Mouse (Mus musculus): ENCODE data around the gene Il16. TPM values are rescaled to one million over a fixed set of nuclear protein-coding genes. Genes with fewer than 3 reads are reported as not detected.

Gene Il16
- polyA plus RNA-seq, 1 experiment, result 0.03 TPM

- no peak for TF ChIP-seq TAL1 (IDR thresholded peaks at IDR 0.05; ENCODE audit: low read length)
- TF ChIP-seq GATA1 (IDR thresholded peaks at IDR 0.05; ENCODE audit: low read length), result no peak
- H3K27me3 ChIP-seq (ENCODE audit: control insufficient read depth), result no peaks in the 10 kb centered on the region
- H3K4me3 ChIP-seq (replicated peaks), result no peak overlapping the region
- no peaks in the 10 kb centered on the region for H3K4me1 ChIP-seq (ENCODE audit: control insufficient read depth)
- H3K36me3 ChIP-seq (ENCODE audit: control insufficient read depth), result no peaks in the 10 kb centered on the region
- H3K9me3 ChIP-seq (ENCODE audit: control insufficient read depth, low read length), result peaks cover 5% of the 10 kb centered on the region; the same call in 1 of the 2 replicates
Observed at GRCm38 (mm10) chr7:83738623-83739462, 6.7 kb downstream of the Il16 start.

DNA sequence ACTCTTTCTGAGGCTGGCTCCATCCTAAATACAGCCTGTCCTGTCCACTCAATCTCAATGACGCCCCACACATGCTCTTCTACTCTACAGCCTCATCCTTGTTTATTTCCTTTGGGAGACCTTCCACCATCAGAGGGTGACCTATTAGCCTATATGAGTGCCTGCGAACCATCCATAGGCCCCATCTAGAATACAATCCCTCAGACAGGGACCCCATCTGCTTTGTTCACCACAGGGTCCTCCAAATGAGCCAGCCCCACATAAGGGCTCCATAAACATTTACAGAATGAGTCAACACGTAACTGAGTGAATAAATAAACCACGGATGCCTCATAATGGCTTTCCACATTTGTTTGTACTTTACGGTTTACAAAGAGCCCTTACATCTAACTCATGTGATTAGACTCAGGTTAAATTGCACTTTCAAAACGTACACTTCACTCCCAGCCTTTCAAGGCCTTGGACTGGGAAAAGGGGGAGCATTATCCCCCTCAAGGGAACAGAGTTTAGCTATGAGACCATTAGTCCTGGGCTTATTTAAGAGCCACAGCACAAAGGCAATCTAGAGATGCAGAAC is 7.5 kb downstream of the Il16 start:
- Histone ChIP-seq H3K4me3 (replicated peaks) (no peak overlapping the region), H3K9me3 (ENCODE audit: control insufficient read depth, low read length) (peaks cover 5% of the 10 kb centered on the region; the same call in 1 of the 2 replicates)

GRCm38 (mm10) chr7:83736341-83737115 is 9.0 kb downstream of the Il16 start:
- TF ChIP-seq TAL1 (IDR thresholded peaks at IDR 0.05; ENCODE audit: low read length), result no peak
- TF ChIP-seq GATA1 (IDR thresholded peaks at IDR 0.05; ENCODE audit: low read length), result no peak
- no peaks in the 10 kb centered on the region for H3K4me1 ChIP-seq (ENCODE audit: control insufficient read depth)

More for the DNA sequence above, 7.5 kb downstream of the Il16 start:
- Histone ChIP-seq H3K4me1 (ENCODE audit: control insufficient read depth) (no peaks in the 10 kb centered on the region), H3K36me3 (ENCODE audit: control insufficient read depth) (no peaks in the 10 kb centered on the region), H3K27me3 (ENCODE audit: control insufficient read depth) (no peaks in the 10 kb centered on the region)
- no peak for TF ChIP-seq GATA1 (IDR thresholded peaks at IDR 0.05; ENCODE audit: low read length)
- no peak for TF ChIP-seq TAL1 (IDR thresholded peaks at IDR 0.05; ENCODE audit: low read length)

DNA sequence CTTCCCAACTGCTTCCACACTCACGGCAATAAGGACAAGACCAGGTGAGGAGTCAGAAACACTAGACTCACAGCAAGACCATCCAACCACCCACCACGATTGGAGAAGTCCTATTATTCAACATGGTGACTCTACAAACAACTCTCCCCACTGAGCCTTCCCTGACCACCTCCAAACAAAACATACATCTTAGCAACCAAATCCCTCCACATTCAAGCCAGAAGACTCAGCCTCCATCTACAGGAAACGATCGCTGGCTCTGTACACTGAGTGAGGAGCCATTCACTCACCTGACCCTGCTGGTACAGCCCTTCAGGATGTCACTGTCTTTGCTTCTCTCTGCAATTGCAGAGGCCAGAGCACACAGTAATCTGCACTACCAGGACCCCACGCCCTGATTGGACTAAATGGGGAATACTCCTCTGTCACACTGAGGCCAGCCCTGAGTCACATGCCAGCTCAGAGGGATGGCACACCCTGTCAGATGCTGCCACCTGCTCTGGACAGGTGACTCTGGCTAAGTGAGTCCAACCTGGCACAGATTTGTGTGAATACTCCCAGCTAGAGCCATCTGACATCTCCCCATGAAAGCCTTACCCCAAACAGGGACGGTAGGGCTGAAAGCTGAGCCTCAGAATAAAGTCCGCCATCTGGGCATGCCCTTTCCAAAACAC is 10.3 kb downstream of the Il16 start:
- H3K27me3 ChIP-seq (ENCODE audit: control insufficient read depth), result no peaks in the 10 kb centered on the region
- H3K36me3 ChIP-seq (ENCODE audit: control insufficient read depth), result no peaks in the 10 kb centered on the region
- peaks cover 5% of the 10 kb centered on the region; the same call in 1 of the 2 replicates for H3K9me3 ChIP-seq (ENCODE audit: control insufficient read depth, low read length)
- TF ChIP-seq TAL1 (IDR thresholded peaks at IDR 0.05; ENCODE audit: low read length) (no peak), GATA1 (IDR thresholded peaks at IDR 0.05; ENCODE audit: low read length) (no peak)
- no peaks in the 10 kb centered on the region for H3K4me1 ChIP-seq (ENCODE audit: control insufficient read depth)
- H3K4me3 ChIP-seq (replicated peaks), result no peak overlapping the region

More at GRCm38 (mm10) chr7:83736341-83737115, 9.0 kb downstream of the Il16 start:
- Histone ChIP-seq H3K36me3 (ENCODE audit: control insufficient read depth) (no peaks in the 10 kb centered on the region), H3K27me3 (ENCODE audit: control insufficient read depth) (no peaks in the 10 kb centered on the region), H3K9me3 (ENCODE audit: control insufficient read depth, low read length) (peaks cover 5% of the 10 kb centered on the region; the same call in 1 of the 2 replicates), H3K4me3 (replicated peaks) (no peak overlapping the region)

GRCm38 (mm10) chr7:83734671-83735082 is 10.8 kb downstream of the Il16 start:
- no peaks in the 10 kb centered on the region for H3K27me3 ChIP-seq (ENCODE audit: control insufficient read depth)
- peaks cover 5% of the 10 kb centered on the region; the same call in 1 of the 2 replicates for H3K9me3 ChIP-seq (ENCODE audit: control insufficient read depth, low read length)
- no peaks in the 10 kb centered on the region for H3K4me1 ChIP-seq (ENCODE audit: control insufficient read depth)
- TF ChIP-seq GATA1 (IDR thresholded peaks at IDR 0.05; ENCODE audit: low read length) (no peak), TAL1 (IDR thresholded peaks at IDR 0.05; ENCODE audit: low read length) (no peak)
- H3K36me3 ChIP-seq (ENCODE audit: control insufficient read depth), result no peaks in the 10 kb centered on the region
- no peak overlapping the region for H3K4me3 ChIP-seq (replicated peaks)

DNA sequence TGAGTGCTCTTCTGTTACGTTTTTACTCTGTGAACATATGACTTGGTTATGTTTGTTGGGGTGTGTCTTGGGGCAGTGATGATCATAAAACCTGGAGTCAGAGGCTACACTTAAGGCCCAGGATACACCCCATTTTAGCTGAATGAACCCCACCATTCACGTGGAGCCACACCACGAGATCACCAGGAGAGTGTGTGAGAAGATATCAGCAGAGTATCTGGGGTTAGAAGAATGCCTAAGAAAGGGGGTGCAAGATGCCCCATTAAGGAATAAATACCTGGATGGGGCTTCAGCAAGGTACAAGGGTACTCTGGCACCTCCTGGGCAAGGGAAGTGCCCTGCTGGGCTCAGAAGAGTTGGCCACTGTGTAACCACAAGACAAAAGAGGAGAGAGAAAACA is 11.3 kb downstream of the Il16 start:
- TF ChIP-seq GATA1 (IDR thresholded peaks at IDR 0.05; ENCODE audit: low read length) (no peak), TAL1 (IDR thresholded peaks at IDR 0.05; ENCODE audit: low read length) (no peak)
- H3K9me3 ChIP-seq (ENCODE audit: control insufficient read depth, low read length), result peaks cover 5% of the 10 kb centered on the region; the same call in 1 of the 2 replicates
- no peaks in the 10 kb centered on the region for H3K27me3 ChIP-seq (ENCODE audit: control insufficient read depth)
- H3K36me3 ChIP-seq (ENCODE audit: control insufficient read depth), result no peaks in the 10 kb centered on the region
- no peaks in the 10 kb centered on the region for H3K4me1 ChIP-seq (ENCODE audit: control insufficient read depth)
- no peak overlapping the region for H3K4me3 ChIP-seq (replicated peaks)

DNA sequence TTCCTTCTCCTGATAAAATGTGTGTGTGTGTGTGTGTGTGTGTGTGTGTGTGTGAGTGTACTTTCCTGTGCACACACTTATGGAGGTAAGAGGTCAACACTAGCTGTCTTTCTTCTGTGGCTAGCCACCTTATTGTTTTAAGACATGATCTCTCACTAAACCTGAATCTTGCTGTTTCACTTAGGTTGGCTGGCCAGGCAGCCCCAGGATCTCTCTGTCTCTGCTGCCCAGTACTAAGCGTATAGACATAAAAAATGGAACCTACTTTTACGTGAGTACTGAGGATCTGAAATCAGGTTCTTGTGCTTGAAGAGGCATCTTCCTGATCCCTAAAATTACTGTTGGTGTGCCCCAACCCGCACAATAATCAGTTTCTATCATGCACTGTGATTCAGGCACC is 12.7 kb downstream of the Il16 start:
- H3K4me1 ChIP-seq (ENCODE audit: control insufficient read depth), result no peaks in the 10 kb centered on the region
- no peak for TF ChIP-seq TAL1 (IDR thresholded peaks at IDR 0.05; ENCODE audit: low read length)
- TF ChIP-seq GATA1 (IDR thresholded peaks at IDR 0.05; ENCODE audit: low read length), result no peak
- H3K4me3 ChIP-seq (replicated peaks), result no peak overlapping the region
- H3K36me3 ChIP-seq (ENCODE audit: control insufficient read depth), result no peaks in the 10 kb centered on the region
- H3K27me3 ChIP-seq (ENCODE audit: control insufficient read depth), result no peaks in the 10 kb centered on the region
- peaks cover 5% of the 10 kb centered on the region; the same call in 1 of the 2 replicates for H3K9me3 ChIP-seq (ENCODE audit: control insufficient read depth, low read length)

- H3K36me3 ChIP-seq (ENCODE audit: control insufficient read depth), result no peaks in the 10 kb centered on the region
- no peaks in the 10 kb centered on the region for H3K4me1 ChIP-seq (ENCODE audit: control insufficient read depth)
- peaks cover 5% of the 10 kb centered on the region; the same call in 1 of the 2 replicates for H3K9me3 ChIP-seq (ENCODE audit: control insufficient read depth, low read length)
- TF ChIP-seq GATA1 (IDR thresholded peaks at IDR 0.05; ENCODE audit: low read length), result no peak
- no peak for TF ChIP-seq TAL1 (IDR thresholded peaks at IDR 0.05; ENCODE audit: low read length)
- no peak overlapping the region for H3K4me3 ChIP-seq (replicated peaks)
- no peaks in the 10 kb centered on the region for H3K27me3 ChIP-seq (ENCODE audit: control insufficient read depth)
Observed at GRCm38 (mm10) chr7:83731961-83732666, 13.4 kb downstream of the Il16 start.
